8 mouse cellular contexts compared by ENCODE assay signal in the genomic region with DNA sequence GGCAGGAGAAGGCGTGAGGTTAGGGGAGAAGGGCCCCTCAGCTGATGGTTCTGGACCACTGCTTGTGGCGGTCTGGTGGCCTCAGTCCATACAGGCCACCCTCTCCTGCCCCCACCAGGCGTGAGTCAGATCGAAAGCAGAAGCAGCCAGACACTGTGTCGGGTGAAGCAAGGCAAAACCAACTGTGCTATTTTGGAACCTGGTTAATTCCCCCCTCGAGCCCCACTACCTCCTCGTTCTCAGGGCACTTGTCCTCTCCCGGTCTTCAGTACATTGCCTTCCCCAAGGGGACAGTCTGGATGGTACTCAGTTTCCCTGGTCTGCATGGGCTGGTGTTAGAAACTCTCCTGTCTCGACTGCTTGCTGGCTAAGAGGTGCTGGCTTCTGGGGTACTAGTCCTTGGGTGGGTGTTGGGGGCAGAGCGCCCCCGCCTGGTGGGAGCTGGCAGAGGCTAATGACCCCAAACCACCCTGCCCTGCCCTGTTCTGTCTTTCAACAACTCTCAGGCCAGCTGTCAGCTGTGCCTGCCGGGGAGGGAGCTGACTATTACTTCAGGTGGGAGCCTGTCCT. TPM values are rescaled to one million over a fixed set of nuclear protein-coding genes. Genes with fewer than 3 reads are reported as not detected.
DNase-seq lines count a peak whose midpoint lies in the region; ATAC-seq and TF ChIP-seq lines count a peak whose summit lies in the region.

No protein-coding gene starts in this region.

- no peak overlapping the region for H3K4me2 ChIP-seq in embryonic facial prominence, embryonic 15.5 days (replicated peaks)
- H3K4me2 ChIP-seq in liver, postnatal 0 days (ENCODE audit: low read depth, low read length) = peak overlapping the region; percentile 44

- no peak overlapping the region for H3K27ac ChIP-seq in embryonic facial prominence, embryonic 15.5 days (replicated peaks)
- no peak overlapping the region for H3K27ac ChIP-seq in embryonic facial prominence, embryonic 10.5 days (replicated peaks)
- H3K27ac ChIP-seq in liver, postnatal 0 days (ENCODE audit: low read depth) = peak overlapping the region; percentile 84
- no peak overlapping the region for H3K27ac ChIP-seq in midbrain, embryonic 10.5 days (replicated peaks)

- no peak overlapping the region for H3K9ac ChIP-seq in embryonic facial prominence, embryonic 15.5 days
- H3K9ac ChIP-seq in liver, postnatal 0 days (replicated peaks) = no peak overlapping the region; the same call in 1 of the 2 replicates

- WGBS in embryonic facial prominence, embryonic 15.5 days = 45% methylated on average over 12 of the region's 12 CpGs
- whole genome bisulfite sequencing in embryonic facial prominence, embryonic 10.5 days = 56% methylated on average over 12 of the region's 12 CpGs
- 27% methylated on average over 12 of the region's 12 CpGs for WGBS in liver, postnatal 0 days (ENCODE audit: insufficient replicate concordance)
- 61% methylated on average over 12 of the region's 12 CpGs for WGBS in midbrain, embryonic 10.5 days

- H3K27me3 ChIP-seq in embryonic facial prominence, embryonic 15.5 days = no peaks in the 10 kb centered on the region
- H3K27me3 ChIP-seq in embryonic facial prominence, embryonic 10.5 days (replicated peaks; ENCODE audit: low read depth, poor library complexity, severe bottlenecking) = peaks cover 22% of the 10 kb centered on the region
- H3K27me3 ChIP-seq in E14TG2a.4 (ENCODE audit: insufficient read depth, low read length) = no peaks in the 10 kb centered on the region
- H3K27me3 ChIP-seq in liver, postnatal 0 days (ENCODE audit: insufficient read depth, low read length) = no peaks in the 10 kb centered on the region
- H3K27me3 ChIP-seq in midbrain, embryonic 10.5 days (ENCODE audit: low read depth, poor library complexity, severe bottlenecking) = no peaks in the 10 kb centered on the region; the same call in 1 of the 2 replicates

- no peaks in the 10 kb centered on the region for H3K9me3 ChIP-seq in embryonic facial prominence, embryonic 15.5 days (replicated peaks)
- peaks cover 14% of the 10 kb centered on the region; the same call in 1 of the 2 replicates for H3K9me3 ChIP-seq in embryonic facial prominence, embryonic 10.5 days
- peaks cover 10% of the 10 kb centered on the region; the same call in 1 of the 2 replicates for H3K9me3 ChIP-seq in E14TG2a.4 (ENCODE audit: low read length)
- peaks cover 9% of the 10 kb centered on the region for H3K9me3 ChIP-seq in liver, postnatal 0 days (ENCODE audit: low read length)
- peaks cover 13% of the 10 kb centered on the region for H3K9me3 ChIP-seq in midbrain, embryonic 10.5 days (replicated peaks)

- TF ChIP-seq CTCF in E14TG2a.4 (conservative IDR thresholded peaks at IDR 0.05; ENCODE audit: low read length) = peak; percentile 54
- peak; percentile 66 for TF ChIP-seq CTCF in liver, postnatal 0 days (IDR thresholded peaks at IDR 0.05; ENCODE audit: low read depth)

- 0 out of 2 replicates have a peak, but pooled peaks have one; percentile 22 for ATAC-seq in embryonic facial prominence, embryonic 15.5 days (ENCODE audit: insufficient number of reproducible peaks, low FRiP score, low TSS enrichment, low read depth)
- peak; percentile 71 for ATAC-seq in liver, postnatal 0 days

- no peak for TF ChIP-seq EP300 in liver, postnatal 0 days (IDR thresholded peaks at IDR 0.05; ENCODE audit: low read depth)

- 0 out of 2 replicates have a peak, but pooled peaks cover under 1% of the 10 kb centered on the region for H3K4me1 ChIP-seq in embryonic facial prominence, embryonic 15.5 days
- H3K4me1 ChIP-seq in embryonic facial prominence, embryonic 10.5 days = peaks cover 32% of the 10 kb centered on the region
- H3K4me1 ChIP-seq in E14TG2a.4 (replicated peaks; ENCODE audit: low read depth, low read length) = peaks cover 66% of the 10 kb centered on the region
- H3K4me1 ChIP-seq in liver, postnatal 0 days (ENCODE audit: insufficient read depth) = peaks cover 15% of the 10 kb centered on the region
- no peaks in the 10 kb centered on the region for H3K4me1 ChIP-seq in midbrain, embryonic 10.5 days

- no peak overlapping the region for H3K4me3 ChIP-seq in embryonic facial prominence, embryonic 15.5 days (replicated peaks)
- no peak overlapping the region for H3K4me3 ChIP-seq in embryonic facial prominence, embryonic 10.5 days
- peak overlapping the region; percentile 17; the same call in 1 of the 2 replicates for H3K4me3 ChIP-seq in E14TG2a.4 (replicated peaks; ENCODE audit: low read length)
- no peak overlapping the region for H3K4me3 ChIP-seq in liver, postnatal 0 days (ENCODE audit: low read depth, low read length)
- H3K4me3 ChIP-seq in midbrain, embryonic 10.5 days = no peak overlapping the region

- no peak for DNase-seq in embryonic facial prominence, embryonic 10.5 days (ENCODE audit: low spot score)
- DNase-seq in heart, adult 8-10 months (ENCODE audit: low spot score) = peak; percentile 73
- DNase-seq in liver, postnatal 0 days = peak; percentile 74
- DNase-seq in spleen, postnatal 10 days (ENCODE audit: low spot score in 2 of 2) = peak; percentile 59 to 83
- DNase-seq in cerebellum, adult 9-10 months = no peak
- DNase-seq in midbrain, embryonic 10.5 days (ENCODE audit: low spot score) = no peak

- no peaks in the 10 kb centered on the region for H3K36me3 ChIP-seq in embryonic facial prominence, embryonic 15.5 days
- H3K36me3 ChIP-seq in embryonic facial prominence, embryonic 10.5 days (replicated peaks) = no peaks in the 10 kb centered on the region
- H3K36me3 ChIP-seq in E14TG2a.4 (ENCODE audit: insufficient read depth, low read length) = peaks cover 49% of the 10 kb centered on the region
- no peaks in the 10 kb centered on the region for H3K36me3 ChIP-seq in liver, postnatal 0 days (replicated peaks; ENCODE audit: insufficient read depth, low read length)
- no peaks in the 10 kb centered on the region for H3K36me3 ChIP-seq in midbrain, embryonic 10.5 days

RNA-seq across cellular contexts. Expression of a gene that starts 32.0 kb away (rescaled TPM):
- 13.5 and 14.3 TPM in 2 replicates for polyA plus RNA-seq in embryonic facial prominence, embryonic 15.5 days (2015; fragmentation: Nextera tagmentation; extraction: Ambion mirVana)
- polyA plus RNA-seq in embryonic facial prominence, embryonic 10.5 days (2016; fragmentation: Nextera tagmentation; extraction: Ambion mirVana) = 2.3 and 2.9 TPM in 2 replicates
- total RNA-seq in heart, adult 8-10 months (2022) = 10 to 100 TPM; 36.9 to 42.6 (median 39.1) TPM
- polyA plus RNA-seq in liver, postnatal 0 days (2015; fragmentation: Nextera tagmentation; extraction: Ambion mirVana) = 5.8 and 7.1 TPM in 2 replicates
- polyA plus RNA-seq in midbrain, embryonic 10.5 days (2016; fragmentation: Nextera tagmentation; extraction: Ambion mirVana) = 1.9 and 2.3 TPM in 2 replicates

RNA-seq across cellular contexts. Expression of a gene that starts 42.1 kb away (rescaled TPM):
- 0.12 and 0.16 TPM in 2 replicates for polyA plus RNA-seq in embryonic facial prominence, embryonic 15.5 days (2015; fragmentation: Nextera tagmentation; extraction: Ambion mirVana)
- polyA plus RNA-seq in embryonic facial prominence, embryonic 10.5 days (2016; fragmentation: Nextera tagmentation; extraction: Ambion mirVana) = 0.10 TPM in 1 of 2 replicates, not detected in the other
- total RNA-seq in heart, adult 8-10 months (2022) = not detected
- 0.07 and 0.15 TPM in 2 replicates for polyA plus RNA-seq in liver, postnatal 0 days (2015; fragmentation: Nextera tagmentation; extraction: Ambion mirVana)
- polyA plus RNA-seq in midbrain, embryonic 10.5 days (2016; fragmentation: Nextera tagmentation; extraction: Ambion mirVana) = 0.19 TPM in 1 of 2 replicates, not detected in the other

Comparison
In these comparisons a context has a peak if more than half of its experiments do, and no peak if none do; other contexts are left out.
1. DNase-seq: peak in heart, adult 8-10 months (single experiment), liver, postnatal 0 days (single experiment) and spleen, postnatal 10 days (2 of 2); none in embryonic facial prominence, embryonic 10.5 days (single experiment), cerebellum, adult 9-10 months (single experiment) and midbrain, embryonic 10.5 days (single experiment).